Mouse (Mus musculus) limb, embryonic 15.5 days (tissue): ENCODE measurements around the gene Tmprss12. TPM values are rescaled to one million over a fixed set of nuclear protein-coding genes. Genes with fewer than 3 reads are reported as not detected.
"Not testable (repeated sequence)": the region's sequence is repeated elsewhere in the genome, so short reads cannot be mapped to it uniquely, and the experiment has no call there.

ENCODE experiments used
- ATAC-seq: fragments of 200-750 bp; cut with Nextera tagmentation; 2 replicates; pipeline ENCODE4 v1.8.0; 2017; ENCODE audit warnings: low read depth, moderate TSS enrichment; ENCODE audit not compliant: insufficient number of reproducible peaks, low FRiP score, low TSS enrichment
- H3K27ac ChIP-seq: fragments of 300-500 bp; sonication (generic); 2 replicates; pipeline ENCODE4 v1.5.1; 2015; ENCODE audit warnings: moderate library complexity, mild to moderate bottlenecking, inconsistent platforms
- H3K27me3 ChIP-seq: fragments of 300-500 bp; sonication (generic); 2 replicates; pipeline ENCODE4 v1.6.1; 2015; ENCODE audit warnings: inconsistent platforms
- H3K36me3 ChIP-seq: fragments of 300-500 bp; sonication (generic); 2 replicates; pipeline ENCODE4 v1.6.1; 2015; ENCODE audit warnings: inconsistent platforms
- H3K4me1 ChIP-seq: fragments of 300-500 bp; sonication (generic); 2 replicates; pipeline ENCODE4 v1.6.1; 2015; ENCODE audit warnings: inconsistent platforms
- H3K4me2 ChIP-seq: fragments of 300-500 bp; sonication (generic); 2 replicates; pipeline ENCODE4 v1.6.1; 2015; ENCODE audit warnings: mild to moderate bottlenecking, inconsistent platforms
- H3K4me3 ChIP-seq: fragments of 300-500 bp; sonication (generic); 2 replicates; pipeline ENCODE4 v1.5.1; 2015; ENCODE audit warnings: mild to moderate bottlenecking, inconsistent platforms
- H3K9ac ChIP-seq: fragments of 300-500 bp; sonication (generic); 2 replicates; pipeline ENCODE4 v1.6.1; 2015; ENCODE audit warnings: inconsistent platforms
- H3K9me3 ChIP-seq: fragments of 300-500 bp; sonication (generic); 2 replicates; pipeline ENCODE4 v1.6.1; 2016; ENCODE audit warnings: inconsistent platforms
- WGBS: fragments of 180-500 bp; shearing (Covaris S2); methylation state at CpG from one replicate; pipeline ENCODE4 v1.1.7; 2015; 5-methylcytosine and 5-hydroxymethylcytosine counted together
- polyA plus RNA-seq: library from polyadenylated mRNA; unstranded; fragments of >200 nt; fragmentation: Nextera tagmentation; extraction: Ambion mirVana; gene quantifications from 2 replicates; pipeline ENCODE4 v1.2.1, GENCODE M21; 2015

Tmprss12 gene
- polyA plus RNA-seq, 1 experiment from 2014 or later: not detected

DNA sequence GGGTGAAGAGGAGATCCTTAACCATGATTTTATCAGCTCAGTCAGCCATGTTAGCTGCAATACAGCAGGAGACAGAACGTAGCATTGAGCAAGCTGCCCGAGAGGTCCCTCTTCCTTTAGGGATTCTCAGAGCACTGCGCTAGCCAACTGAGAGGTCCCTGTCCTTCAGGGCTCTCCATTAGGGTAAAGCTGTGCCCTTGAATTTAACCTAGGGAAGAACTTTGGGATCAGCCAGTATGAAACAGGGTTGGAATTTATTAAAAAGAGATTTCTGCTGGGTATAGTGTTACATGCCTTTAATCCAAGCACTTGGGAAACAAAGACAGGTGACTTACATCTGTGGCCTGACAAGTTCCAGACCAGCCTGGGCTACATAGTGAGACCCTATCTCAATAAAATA is 3.1 kb upstream of the Tmprss12 start:
- WGBS: 92% methylated on average over 3 of the region's 3 CpGs
- Histone ChIP-seq H3K27ac (no peak overlapping the region), H3K27me3 (no peaks in the 10 kb centered on the region), H3K4me3 (no peak overlapping the region), H3K4me1 (no peaks in the 10 kb centered on the region), H3K36me3 (no peaks in the 10 kb centered on the region), H3K9me3 (no peaks in the 10 kb centered on the region), H3K4me2 (no peak overlapping the region), H3K9ac (no peak overlapping the region)
- no peak for ATAC-seq

DNA sequence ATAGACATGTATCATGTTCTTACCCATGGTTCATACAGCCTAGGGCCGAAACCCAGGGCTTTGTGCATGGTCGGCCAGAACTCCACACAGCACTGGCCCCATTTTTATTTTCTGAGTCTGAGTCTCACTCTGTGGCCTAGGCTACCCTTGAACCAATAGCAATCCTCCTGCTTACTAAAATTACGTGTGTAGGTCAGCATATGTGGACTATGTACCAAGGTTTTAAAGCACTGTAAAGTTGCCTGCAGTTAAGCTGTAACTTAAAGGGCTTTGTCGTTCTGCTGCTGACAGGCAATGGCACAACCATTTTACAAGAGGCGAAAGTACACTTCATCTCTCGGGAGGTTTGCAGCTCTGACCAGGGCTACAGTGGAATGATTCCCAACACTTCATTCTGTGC is 8.3 kb downstream of the Tmprss12 start:
- Histone ChIP-seq H3K9ac (no peak overlapping the region), H3K4me3 (no peak overlapping the region), H3K9me3 (no peaks in the 10 kb centered on the region), H3K4me1 (no peaks in the 10 kb centered on the region), H3K36me3 (no peaks in the 10 kb centered on the region), H3K4me2 (no peak overlapping the region), H3K27ac (no peak overlapping the region), H3K27me3 (no peaks in the 10 kb centered on the region)
- no peak for ATAC-seq
- 75% methylated on average over 6 of the region's 6 CpGs for WGBS

DNA sequence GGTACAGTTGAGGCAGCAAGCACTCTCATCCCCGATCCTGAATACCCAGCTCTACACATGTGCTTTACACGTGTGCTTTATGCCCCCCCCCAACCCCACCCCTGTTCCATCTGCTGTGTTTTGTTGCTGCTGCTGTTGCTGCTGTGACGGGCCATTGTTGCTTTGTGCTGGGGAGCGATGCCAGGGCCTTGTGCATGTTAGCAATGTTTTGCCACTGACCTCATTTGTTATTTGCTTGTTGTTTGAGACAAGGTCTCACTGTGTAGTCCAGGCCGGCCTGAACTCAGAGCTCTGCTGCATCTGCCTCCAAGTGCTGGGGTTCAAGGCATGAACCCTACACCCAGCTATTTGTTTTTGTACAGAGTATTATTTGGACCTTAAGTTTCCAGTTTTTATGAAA is 10.2 kb downstream of the Tmprss12 start:
- Histone ChIP-seq H3K36me3 (no peaks in the 10 kb centered on the region), H3K27ac (no peak overlapping the region), H3K27me3 (no peaks in the 10 kb centered on the region), H3K4me2 (no peak overlapping the region), H3K4me1 (no peaks in the 10 kb centered on the region), H3K4me3 (no peak overlapping the region), H3K9me3 (no peaks in the 10 kb centered on the region), H3K9ac (no peak overlapping the region)
- ATAC-seq: no peak
- WGBS: 80% methylated on average over 5 of the region's 5 CpGs

DNA sequence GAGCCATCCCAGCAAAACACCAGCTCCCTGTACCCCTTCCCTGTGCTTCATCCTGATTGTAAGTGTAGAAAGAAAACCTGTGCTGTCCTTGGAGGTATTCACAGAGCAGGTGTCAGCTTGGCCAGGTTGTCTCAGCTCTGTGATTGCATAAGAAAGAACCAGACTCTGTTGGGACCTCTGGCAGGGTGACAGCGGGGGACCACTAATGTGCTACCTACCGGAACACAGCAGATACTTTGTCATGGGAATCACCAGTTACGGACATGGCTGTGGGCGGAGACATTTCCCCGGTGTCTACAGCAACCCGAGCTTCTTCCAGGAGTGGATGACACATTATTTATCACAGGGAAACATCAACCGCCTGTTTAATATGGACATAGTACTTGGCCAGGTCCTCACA is 11.7 kb downstream of the Tmprss12 start:
- H3K9me3 ChIP-seq: no peaks in the 10 kb centered on the region
- WGBS: 69% methylated on average over 7 of the region's 7 CpGs
- H3K9ac ChIP-seq: no peak overlapping the region
- H3K27me3 ChIP-seq: no peaks in the 10 kb centered on the region
- no peaks in the 10 kb centered on the region for H3K4me1 ChIP-seq
- H3K27ac ChIP-seq: no peak overlapping the region
- H3K4me2 ChIP-seq: no peak overlapping the region
- H3K4me3 ChIP-seq: no peak overlapping the region
- H3K36me3 ChIP-seq: no peaks in the 10 kb centered on the region
- ATAC-seq: no peak

DNA sequence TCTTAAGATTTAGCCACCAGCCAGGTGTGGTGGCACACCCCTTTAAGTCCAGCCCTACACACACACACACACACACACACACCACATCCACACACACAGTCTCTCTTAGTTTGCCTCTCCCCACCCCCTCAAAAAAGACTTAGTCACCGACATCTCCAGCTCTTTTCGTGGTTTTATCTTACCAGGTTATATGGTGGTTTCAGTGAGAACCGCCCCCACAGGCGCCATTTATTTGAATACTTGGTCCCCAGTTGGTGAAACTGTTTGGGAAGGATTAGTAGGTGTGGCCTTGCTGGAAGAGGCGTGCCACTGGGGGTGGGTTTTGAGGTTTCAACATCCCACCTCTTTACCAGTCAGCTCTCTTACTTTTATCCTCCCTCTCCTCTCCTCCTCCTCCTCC is 17.2 kb downstream of the Tmprss12 start:
- 90% methylated on average over 5 of the region's 5 CpGs for WGBS

DNA sequence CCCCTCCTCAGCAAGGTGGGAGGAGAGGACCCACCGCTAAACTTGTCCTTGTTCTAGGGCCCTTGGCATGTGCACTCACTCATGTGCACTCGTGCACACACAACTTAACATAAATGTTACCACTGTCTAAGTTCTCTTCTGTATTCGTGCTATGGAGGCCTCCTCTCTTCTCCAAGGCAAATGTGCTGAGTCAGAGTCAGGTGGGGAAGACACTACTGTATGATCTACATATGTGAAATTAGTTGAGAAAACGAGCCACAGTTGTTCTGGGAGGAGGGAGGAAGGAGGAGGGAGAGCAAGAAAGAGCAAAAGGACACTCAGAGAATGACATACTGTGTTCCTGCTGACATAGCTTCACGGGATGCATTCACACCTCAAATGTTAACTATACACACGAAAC is 19.9 kb downstream of the Tmprss12 start:
- Histone ChIP-seq H3K27me3 (no peaks in the 10 kb centered on the region), H3K4me2 (no peak overlapping the region), H3K36me3 (no peaks in the 10 kb centered on the region), H3K4me3 (no peak overlapping the region), H3K9me3 (no peaks in the 10 kb centered on the region), H3K4me1 (no peaks in the 10 kb centered on the region; the same call in 1 of the 2 replicates), H3K9ac (no peak overlapping the region), H3K27ac (no peak overlapping the region)
- ATAC-seq: no peak
- 74% methylated on average over 6 of the region's 6 CpGs for WGBS

More for the DNA sequence above, 17.2 kb downstream of the Tmprss12 start:
- ATAC-seq: no peak
- Histone ChIP-seq H3K4me2 (no peak overlapping the region), H3K36me3 (no peaks in the 10 kb centered on the region), H3K4me3 (no peak overlapping the region), H3K27me3 (no peaks in the 10 kb centered on the region), H3K27ac (no peak overlapping the region), H3K9me3 (no peaks in the 10 kb centered on the region), H3K4me1 (no peaks in the 10 kb centered on the region), H3K9ac (no peak overlapping the region)

DNA sequence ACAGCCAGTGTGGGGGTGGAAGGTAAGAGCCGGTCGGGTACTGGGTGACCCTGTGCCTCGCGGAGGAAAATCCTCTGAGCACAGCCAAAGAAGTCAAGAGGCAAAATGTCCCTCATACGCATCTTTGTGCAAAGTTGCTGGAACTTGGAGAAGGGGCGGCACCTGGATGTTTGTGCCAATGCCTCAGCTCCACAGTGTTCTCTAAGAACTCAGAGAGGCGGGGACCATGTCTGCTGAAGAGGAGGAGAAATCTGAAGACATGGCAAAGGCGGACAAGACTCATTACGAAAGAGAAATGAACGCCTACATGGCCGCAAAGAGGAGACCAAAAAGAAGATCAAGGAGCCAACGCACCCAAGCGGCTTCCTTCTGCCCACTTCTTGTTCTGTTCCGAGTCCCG is 20.9 kb downstream of the Tmprss12 start:
- Histone ChIP-seq H3K4me2 (no peak overlapping the region), H3K27ac (no peak overlapping the region), H3K36me3 (no peaks in the 10 kb centered on the region), H3K27me3 (no peaks in the 10 kb centered on the region), H3K9me3 (no peaks in the 10 kb centered on the region), H3K4me1 (peaks cover 2% of the 10 kb centered on the region; the same call in 1 of the 2 replicates), H3K9ac (no peak overlapping the region), H3K4me3 (no peak overlapping the region)
- WGBS: 85% methylated on average over 15 of the region's 15 CpGs
- ATAC-seq: no peak

DNA sequence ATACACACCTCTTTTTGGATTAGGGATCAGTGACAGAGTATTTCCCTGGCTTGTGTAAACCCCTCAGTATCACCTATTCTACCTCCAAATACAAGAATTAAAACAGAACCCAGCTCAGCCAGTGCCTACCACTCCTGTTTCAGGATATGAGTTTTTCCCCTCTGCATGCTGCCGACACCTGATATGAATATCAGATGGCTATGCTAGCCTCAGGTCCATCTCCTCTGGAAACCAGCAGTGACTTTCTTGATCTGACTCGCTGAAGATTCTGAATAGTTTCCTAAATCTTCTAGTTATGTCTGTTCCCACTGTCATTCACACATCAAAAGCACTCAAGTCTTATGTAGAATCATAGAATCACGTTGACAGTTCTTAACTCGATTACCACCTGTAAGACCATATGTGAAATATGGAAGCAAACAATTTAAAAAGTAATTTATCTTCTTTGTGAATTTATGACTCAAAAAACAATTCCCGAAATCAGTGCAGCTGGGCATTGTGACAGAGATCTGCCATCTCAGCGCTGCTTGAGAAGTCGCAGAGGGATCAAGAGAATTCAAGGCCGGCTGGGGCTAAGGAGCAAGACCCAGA is 22.9 kb downstream of the Tmprss12 start:
- H3K9me3 ChIP-seq: no peaks in the 10 kb centered on the region
- H3K27ac ChIP-seq: no peak overlapping the region
- WGBS: 60% methylated on average over 8 of the region's 8 CpGs
- H3K4me2 ChIP-seq: peak overlapping the region; percentile 76
- H3K27me3 ChIP-seq: no peaks in the 10 kb centered on the region
- no peak for ATAC-seq
- H3K4me1 ChIP-seq: peaks cover 2% of the 10 kb centered on the region; the same call in 1 of the 2 replicates
- no peak overlapping the region for H3K9ac ChIP-seq
- H3K36me3 ChIP-seq: no peaks in the 10 kb centered on the region
- peak overlapping the region; percentile 53 for H3K4me3 ChIP-seq

DNA sequence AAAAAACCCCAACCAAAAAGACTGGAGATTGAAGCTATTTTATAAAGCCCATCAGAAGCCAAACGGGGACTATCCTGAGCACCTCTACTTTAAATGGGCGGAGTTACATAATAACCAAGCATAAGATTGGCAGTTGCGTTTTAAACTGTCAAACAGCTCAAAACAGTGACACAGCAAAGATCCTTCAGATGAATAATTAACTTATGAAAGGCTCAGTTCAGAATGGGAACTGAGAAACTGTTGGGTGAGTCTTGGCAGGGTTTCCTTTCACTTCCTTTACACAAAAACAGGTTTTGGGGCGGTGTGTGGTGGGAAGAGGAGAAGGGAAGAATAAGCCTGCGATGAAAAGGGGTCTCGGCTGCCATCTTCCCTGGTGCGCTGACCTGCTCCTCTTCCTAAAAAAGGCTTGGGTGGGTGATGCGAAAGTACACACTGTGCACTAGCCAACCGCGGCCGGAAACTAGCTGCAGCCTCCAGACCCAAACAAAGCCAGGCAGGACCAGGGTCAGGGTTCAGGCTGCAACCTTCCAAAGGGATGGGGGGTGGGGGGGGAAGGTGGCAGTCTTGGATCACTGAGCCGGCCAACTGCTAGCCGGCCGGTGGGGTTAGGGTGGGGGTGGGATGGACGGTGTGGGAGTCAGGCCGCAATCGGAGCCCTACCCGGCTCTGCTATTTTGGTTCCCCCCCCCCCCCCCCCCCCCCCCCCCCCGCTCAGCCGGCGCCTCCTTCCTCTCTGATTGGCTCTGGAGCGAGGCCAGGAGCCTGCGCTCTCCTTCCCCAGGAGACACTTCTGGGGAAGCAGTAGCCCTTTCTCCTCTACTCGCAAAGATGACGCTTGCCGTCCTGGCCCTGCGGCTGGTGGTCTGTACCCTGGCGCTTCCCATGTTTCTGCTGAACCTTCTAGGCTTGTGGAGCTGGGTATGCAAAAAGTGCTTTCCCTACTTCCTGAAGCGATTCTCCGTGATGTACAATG is 23.7 kb downstream of the Tmprss12 start, which contains the start of gene Mettl7a1:
Mettl7a1 (plus strand) TSS at position 122 of the 973 bp plus-strand sequence.
- peak within 1 kb of the TSS; percentile 73 for H3K27ac ChIP-seq
- peak within 1 kb of the TSS; percentile 53 for H3K4me3 ChIP-seq
- no peaks in the 10 kb centered on the region for H3K27me3 ChIP-seq
- ATAC-seq: peak; percentile 57; the same call in 1 of the 2 replicates
- 3% methylated on average over 20 of the region's 30 CpGs for WGBS
- H3K9ac ChIP-seq: peak within 1 kb of the TSS; percentile 33
- H3K36me3 ChIP-seq: no peaks in the 10 kb centered on the region
- H3K4me2 ChIP-seq: peak within 1 kb of the TSS; percentile 76
- peaks cover 2% of the 10 kb centered on the region; the same call in 1 of the 2 replicates for H3K4me1 ChIP-seq
- no peaks in the 10 kb centered on the region for H3K9me3 ChIP-seq

DNA sequence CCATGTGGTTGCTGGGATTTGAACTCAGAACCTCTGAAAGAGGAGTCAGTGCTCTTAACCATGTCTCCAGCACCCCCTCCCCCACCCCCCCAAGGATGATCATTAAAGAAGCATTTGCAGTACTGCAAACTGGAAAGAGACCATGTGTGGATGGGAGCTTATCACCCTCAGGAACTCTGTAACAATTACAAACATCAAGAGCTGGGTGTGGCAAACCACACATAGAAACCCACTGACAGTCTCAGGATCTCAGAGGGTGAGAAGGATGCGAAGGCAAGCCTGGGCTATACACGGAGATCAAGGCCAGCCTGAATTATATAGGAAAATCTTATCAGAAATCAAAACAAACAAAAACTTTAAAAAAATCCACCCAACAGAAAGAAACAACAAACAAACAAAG is 25.6 kb downstream of the Tmprss12 start:
- Histone ChIP-seq H3K4me2 (no peak overlapping the region), H3K9me3 (no peaks in the 10 kb centered on the region), H3K36me3 (no peaks in the 10 kb centered on the region), H3K27me3 (no peaks in the 10 kb centered on the region), H3K27ac (no peak overlapping the region), H3K4me1 (peaks cover 2% of the 10 kb centered on the region; the same call in 1 of the 2 replicates), H3K4me3 (no peak overlapping the region), H3K9ac (no peak overlapping the region)
- ATAC-seq: no peak
- WGBS: 83% methylated on average over 2 of the region's 2 CpGs

DNA sequence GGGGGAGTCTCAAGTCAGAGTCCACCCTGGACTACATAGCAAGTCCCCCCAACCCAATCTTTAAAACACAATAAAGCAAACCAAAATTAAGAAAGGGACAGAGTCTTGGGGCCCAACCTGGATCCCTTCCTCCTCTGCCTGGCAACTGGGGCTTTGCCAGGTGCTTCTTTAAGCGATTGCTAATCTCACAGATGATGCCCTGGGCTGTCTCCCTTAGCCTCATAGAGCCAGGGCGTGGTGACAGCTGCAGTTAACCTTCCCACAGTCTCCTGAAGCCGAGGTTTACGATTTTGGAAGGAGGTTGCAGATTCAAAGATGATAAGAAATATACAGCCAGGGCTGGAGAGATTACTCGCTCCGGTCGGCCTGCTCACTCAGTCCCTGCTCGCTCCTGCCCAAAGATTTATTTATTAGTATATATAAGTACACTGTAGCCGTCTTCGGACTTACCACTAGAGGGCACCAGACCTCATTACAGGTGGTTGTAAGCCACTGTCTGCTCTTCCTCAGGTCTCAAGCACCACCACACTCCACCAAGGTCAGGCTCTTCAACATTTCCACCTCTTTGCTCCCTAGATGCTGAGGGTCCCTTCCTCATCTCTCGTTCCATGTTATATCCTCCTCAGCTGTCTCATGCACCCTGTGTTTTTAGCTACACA is 26.9 kb downstream of the Tmprss12 start:
- not testable (repeated sequence) for H3K4me3 ChIP-seq, H3K27ac ChIP-seq, H3K4me2 ChIP-seq, H3K4me1 ChIP-seq, ATAC-seq, H3K9me3 ChIP-seq, H3K9ac ChIP-seq, H3K27me3 ChIP-seq, H3K36me3 ChIP-seq
- 34% methylated on average over 11 of the region's 11 CpGs for WGBS

DNA sequence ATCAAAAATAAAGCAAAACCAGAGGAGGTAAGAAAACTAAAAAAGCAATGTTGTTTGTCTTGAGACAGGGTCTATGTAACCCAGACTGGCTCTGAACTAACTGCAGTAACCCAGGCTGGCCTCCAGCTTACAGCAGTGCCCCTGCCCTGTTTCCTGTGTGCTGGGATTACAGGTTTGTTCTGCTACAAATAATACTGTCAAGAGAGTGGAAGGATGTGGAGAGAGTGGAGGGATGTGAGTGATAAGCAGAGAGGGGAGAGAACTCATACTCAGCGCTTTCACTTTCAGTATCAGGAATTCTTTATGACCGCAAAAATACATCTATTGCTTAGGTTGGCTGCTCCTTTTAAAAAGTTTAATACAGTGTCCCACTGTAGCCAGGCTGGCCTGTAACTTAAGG is 31.7 kb downstream of the Tmprss12 start:
- ATAC-seq: no peak
- no peaks in the 10 kb centered on the region for H3K4me1 ChIP-seq
- H3K4me2 ChIP-seq: no peak overlapping the region
- no peak overlapping the region for H3K9ac ChIP-seq
- H3K9me3 ChIP-seq: no peaks in the 10 kb centered on the region
- no peak overlapping the region for H3K4me3 ChIP-seq
- no peaks in the 10 kb centered on the region for H3K27me3 ChIP-seq
- H3K27ac ChIP-seq: no peak overlapping the region
- H3K36me3 ChIP-seq: no peaks in the 10 kb centered on the region
- 83% methylated on average over 2 of the region's 2 CpGs for WGBS
